In the genomic region with DNA sequence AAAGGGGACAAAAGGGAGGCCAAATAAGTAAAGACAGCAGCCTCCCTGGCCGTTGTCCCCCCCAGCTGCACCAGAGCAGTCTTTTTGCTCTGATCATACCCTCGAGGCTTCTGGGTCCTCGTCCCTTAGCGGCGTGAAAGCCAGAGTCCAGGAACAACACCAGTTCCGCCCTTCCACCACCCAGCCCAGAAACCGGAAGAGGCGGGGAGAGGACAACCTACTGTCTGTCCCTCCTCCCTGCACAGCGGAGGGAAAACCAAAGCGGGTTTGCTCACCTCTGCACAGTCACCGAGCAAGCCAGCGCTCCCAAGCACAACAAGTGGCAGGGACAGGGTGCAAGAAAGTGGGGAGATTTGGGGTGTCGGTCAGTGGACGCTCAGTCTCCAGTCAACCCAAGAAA, we compare ENCODE assay signal across 8 mouse cellular contexts. TPM values are rescaled to one million over a fixed set of nuclear protein-coding genes. Genes with fewer than 3 reads are reported as not detected.
DNase-seq lines count a peak whose midpoint lies in the region; ATAC-seq and TF ChIP-seq lines count a peak whose summit lies in the region.

No protein-coding gene starts in this region.

- H3K4me2 ChIP-seq in forebrain, embryonic 16.5 days (ENCODE audit: low read length): peak overlapping the region; percentile 50
- H3K4me2 ChIP-seq in hindbrain, embryonic 12.5 days (replicated peaks): peak overlapping the region; percentile 59
- H3K4me2 ChIP-seq in limb, embryonic 15.5 days: peak overlapping the region; percentile 74
- H3K4me2 ChIP-seq in midbrain, embryonic 15.5 days: peak overlapping the region; percentile 67
- H3K4me2 ChIP-seq in stomach, embryonic 15.5 days: peak overlapping the region; percentile 75

- H3K4me1 ChIP-seq in bone marrow macrophage, adult 2 months (ENCODE audit: control insufficient read depth, insufficient read depth, low read length): peaks cover 16% of the 10 kb centered on the region
- H3K4me1 ChIP-seq in forebrain, embryonic 16.5 days (replicated peaks; ENCODE audit: control insufficient read depth, insufficient read depth, low read length): peaks cover 17% of the 10 kb centered on the region
- peaks cover 17% of the 10 kb centered on the region for H3K4me1 ChIP-seq in hindbrain, embryonic 12.5 days
- peaks cover 27% of the 10 kb centered on the region for H3K4me1 ChIP-seq in limb, embryonic 15.5 days
- peaks cover 19% of the 10 kb centered on the region for H3K4me1 ChIP-seq in midbrain, embryonic 15.5 days
- H3K4me1 ChIP-seq in stomach, embryonic 15.5 days: peaks cover 23% of the 10 kb centered on the region

- peak overlapping the region; percentile 58 for H3K4me3 ChIP-seq in bone marrow macrophage, adult 2 months (ENCODE audit: insufficient read depth, low read length)
- H3K4me3 ChIP-seq in forebrain, embryonic 16.5 days (replicated peaks; ENCODE audit: low read length): peak overlapping the region; percentile 31
- H3K4me3 ChIP-seq in hindbrain, embryonic 12.5 days: peak overlapping the region; percentile 27
- H3K4me3 ChIP-seq in limb, embryonic 15.5 days: peak overlapping the region; percentile 42
- H3K4me3 ChIP-seq in midbrain, embryonic 15.5 days: peak overlapping the region; percentile 36
- peak overlapping the region; percentile 42 for H3K4me3 ChIP-seq in stomach, embryonic 15.5 days (replicated peaks)

- no peak for TF ChIP-seq CTCF in bone marrow macrophage, adult 2 months (IDR thresholded peaks at IDR 0.05; ENCODE audit: low read depth, low read length)

- peak; percentile 21; the same call in 1 of the 2 replicates for ATAC-seq in forebrain, embryonic 16.5 days
- ATAC-seq in hindbrain, embryonic 12.5 days (ENCODE audit: low FRiP score): no peak
- peak; percentile 66 for ATAC-seq in limb, embryonic 15.5 days (ENCODE audit: insufficient number of reproducible peaks, low FRiP score, low TSS enrichment, low read depth)
- ATAC-seq in midbrain, embryonic 15.5 days (replicated peaks): no peak
- peak; percentile 81; the same call in 1 of the 2 replicates for ATAC-seq in stomach, embryonic 15.5 days (ENCODE audit: insufficient read depth, low FRiP score, low read depth)

- H3K9me3 ChIP-seq in forebrain, embryonic 16.5 days (ENCODE audit: control insufficient read depth, low read length): no peaks in the 10 kb centered on the region
- H3K9me3 ChIP-seq in hindbrain, embryonic 12.5 days (replicated peaks): no peaks in the 10 kb centered on the region
- no peaks in the 10 kb centered on the region for H3K9me3 ChIP-seq in limb, embryonic 15.5 days
- no peaks in the 10 kb centered on the region for H3K9me3 ChIP-seq in midbrain, embryonic 15.5 days
- no peaks in the 10 kb centered on the region for H3K9me3 ChIP-seq in stomach, embryonic 15.5 days

- H3K36me3 ChIP-seq in forebrain, embryonic 16.5 days (ENCODE audit: control insufficient read depth, insufficient read depth): no peaks in the 10 kb centered on the region
- H3K36me3 ChIP-seq in hindbrain, embryonic 12.5 days: no peaks in the 10 kb centered on the region
- H3K36me3 ChIP-seq in limb, embryonic 15.5 days: no peaks in the 10 kb centered on the region
- no peaks in the 10 kb centered on the region for H3K36me3 ChIP-seq in midbrain, embryonic 15.5 days (replicated peaks)
- H3K36me3 ChIP-seq in stomach, embryonic 15.5 days: no peaks in the 10 kb centered on the region

- H3K9ac ChIP-seq in forebrain, embryonic 16.5 days (replicated peaks; ENCODE audit: low read depth, low read length): peak overlapping the region; percentile 52
- peak overlapping the region; percentile 55; the same call in 1 of the 2 replicates for H3K9ac ChIP-seq in hindbrain, embryonic 12.5 days
- peak overlapping the region; percentile 55 for H3K9ac ChIP-seq in limb, embryonic 15.5 days
- H3K9ac ChIP-seq in midbrain, embryonic 15.5 days: peak overlapping the region; percentile 52
- H3K9ac ChIP-seq in stomach, embryonic 15.5 days: peak overlapping the region; percentile 58

- DNase-seq in cerebellum, postnatal 14 days: peak; percentile 30 to 39
- no peak for DNase-seq in cerebellum, adult 9-10 months

- H3K27me3 ChIP-seq in forebrain, embryonic 16.5 days (replicated peaks; ENCODE audit: control insufficient read depth, insufficient read depth, low read length): no peaks in the 10 kb centered on the region
- H3K27me3 ChIP-seq in hindbrain, embryonic 12.5 days: no peaks in the 10 kb centered on the region
- no peaks in the 10 kb centered on the region for H3K27me3 ChIP-seq in limb, embryonic 15.5 days
- no peaks in the 10 kb centered on the region for H3K27me3 ChIP-seq in midbrain, embryonic 15.5 days (replicated peaks)
- no peaks in the 10 kb centered on the region for H3K27me3 ChIP-seq in stomach, embryonic 15.5 days (replicated peaks)

- peak overlapping the region; percentile 86 for H3K27ac ChIP-seq in bone marrow macrophage, adult 2 months (ENCODE audit: insufficient read depth, low read depth, low read length)
- H3K27ac ChIP-seq in forebrain, embryonic 16.5 days (ENCODE audit: low read length): no peak overlapping the region
- 0 out of 2 replicates have a peak overlapping the region, but pooled peaks have one; percentile 12 for H3K27ac ChIP-seq in hindbrain, embryonic 12.5 days
- peak overlapping the region; percentile 92 for H3K27ac ChIP-seq in limb, embryonic 15.5 days
- 0 out of 2 replicates have a peak overlapping the region, but pooled peaks have one; percentile 42 for H3K27ac ChIP-seq in midbrain, embryonic 15.5 days
- peak overlapping the region; percentile 98 for H3K27ac ChIP-seq in stomach, embryonic 15.5 days

- 2% methylated on average over 14 of the region's 14 CpGs for WGBS in forebrain, embryonic 16.5 days
- WGBS in hindbrain, embryonic 12.5 days: 8% methylated on average over 14 of the region's 14 CpGs
- WGBS in limb, embryonic 15.5 days: 4% methylated on average over 14 of the region's 14 CpGs
- WGBS in midbrain, embryonic 15.5 days: 3% methylated on average over 13 of the region's 14 CpGs
- WGBS in stomach, embryonic 15.5 days: 2% methylated on average over 14 of the region's 14 CpGs

- TF ChIP-seq POLR2A in bone marrow macrophage, adult 2 months (IDR thresholded peaks at IDR 0.05; ENCODE audit: borderline replicate concordance, low read depth, low read length): no peak

RNA-seq across cellular contexts. Expression of a gene that starts 3.9 kb away (rescaled TPM):
- 33.9 and 38.8 TPM in 2 replicates for polyA plus RNA-seq in bone marrow macrophage, adult 2 months (2012; ENCODE audit: insufficient read depth, insufficient read length, missing spikeins)
- polyA plus RNA-seq in forebrain, embryonic 16.5 days (2015; fragmentation: Nextera tagmentation; extraction: Ambion mirVana): 94.1 and 97.9 TPM in 2 replicates
- 101 and 103 TPM in 2 replicates for polyA plus RNA-seq in hindbrain, embryonic 12.5 days (2016; fragmentation: Nextera tagmentation; extraction: Ambion mirVana)
- polyA plus RNA-seq in limb, embryonic 15.5 days (2015; fragmentation: Nextera tagmentation; extraction: Ambion mirVana): 147 and 149 TPM in 2 replicates
- polyA plus RNA-seq in midbrain, embryonic 15.5 days (2015; fragmentation: Nextera tagmentation; extraction: Ambion mirVana): 91.5 and 95.2 TPM in 2 replicates
- polyA plus RNA-seq in stomach, embryonic 15.5 days (2015; fragmentation: Nextera tagmentation; extraction: Ambion mirVana): 153 and 155 TPM in 2 replicates

RNA-seq across cellular contexts. Expression of a gene that starts 9.0 kb away (rescaled TPM):
- polyA plus RNA-seq in bone marrow macrophage, adult 2 months (2012; ENCODE audit: insufficient read depth, insufficient read length, missing spikeins): 144 and 159 TPM in 2 replicates
- polyA plus RNA-seq in forebrain, embryonic 16.5 days (2015; fragmentation: Nextera tagmentation; extraction: Ambion mirVana): 441 and 518 TPM in 2 replicates
- 723 and 728 TPM in 2 replicates for polyA plus RNA-seq in hindbrain, embryonic 12.5 days (2016; fragmentation: Nextera tagmentation; extraction: Ambion mirVana)
- polyA plus RNA-seq in limb, embryonic 15.5 days (2015; fragmentation: Nextera tagmentation; extraction: Ambion mirVana): 267 and 339 TPM in 2 replicates
- 353 and 380 TPM in 2 replicates for polyA plus RNA-seq in midbrain, embryonic 15.5 days (2015; fragmentation: Nextera tagmentation; extraction: Ambion mirVana)
- 402 and 413 TPM in 2 replicates for polyA plus RNA-seq in stomach, embryonic 15.5 days (2015; fragmentation: Nextera tagmentation; extraction: Ambion mirVana)

RNA-seq across cellular contexts. Expression of a gene that starts 20.1 kb away (rescaled TPM):
- polyA plus RNA-seq in bone marrow macrophage, adult 2 months (2012; ENCODE audit: insufficient read depth, insufficient read length, missing spikeins): 42.4 and 43.7 TPM in 2 replicates
- 80.9 and 85.6 TPM in 2 replicates for polyA plus RNA-seq in forebrain, embryonic 16.5 days (2015; fragmentation: Nextera tagmentation; extraction: Ambion mirVana)
- 50.9 and 53.9 TPM in 2 replicates for polyA plus RNA-seq in hindbrain, embryonic 12.5 days (2016; fragmentation: Nextera tagmentation; extraction: Ambion mirVana)
- 53.2 and 59.8 TPM in 2 replicates for polyA plus RNA-seq in limb, embryonic 15.5 days (2015; fragmentation: Nextera tagmentation; extraction: Ambion mirVana)
- 83.7 and 89.3 TPM in 2 replicates for polyA plus RNA-seq in midbrain, embryonic 15.5 days (2015; fragmentation: Nextera tagmentation; extraction: Ambion mirVana)
- polyA plus RNA-seq in stomach, embryonic 15.5 days (2015; fragmentation: Nextera tagmentation; extraction: Ambion mirVana): 39.9 and 43.6 TPM in 2 replicates

RNA-seq across cellular contexts. Expression of a gene that starts 31.0 kb away (rescaled TPM):
- polyA plus RNA-seq in bone marrow macrophage, adult 2 months (2012; ENCODE audit: insufficient read depth, insufficient read length, missing spikeins): 8.4 and 8.8 TPM in 2 replicates
- 11.8 and 13.2 TPM in 2 replicates for polyA plus RNA-seq in forebrain, embryonic 16.5 days (2015; fragmentation: Nextera tagmentation; extraction: Ambion mirVana)
- polyA plus RNA-seq in hindbrain, embryonic 12.5 days (2016; fragmentation: Nextera tagmentation; extraction: Ambion mirVana): 14.0 and 16.0 TPM in 2 replicates
- polyA plus RNA-seq in limb, embryonic 15.5 days (2015; fragmentation: Nextera tagmentation; extraction: Ambion mirVana): 17.2 and 19.6 TPM in 2 replicates
- 9.7 and 12.0 TPM in 2 replicates for polyA plus RNA-seq in midbrain, embryonic 15.5 days (2015; fragmentation: Nextera tagmentation; extraction: Ambion mirVana)
- 20.6 and 21.7 TPM in 2 replicates for polyA plus RNA-seq in stomach, embryonic 15.5 days (2015; fragmentation: Nextera tagmentation; extraction: Ambion mirVana)

RNA-seq across cellular contexts. Expression of a gene that starts 35.0 kb away (rescaled TPM):
- 8.7 and 9.8 TPM in 2 replicates for polyA plus RNA-seq in bone marrow macrophage, adult 2 months (2012; ENCODE audit: insufficient read depth, insufficient read length, missing spikeins)
- 10.2 and 12.9 TPM in 2 replicates for polyA plus RNA-seq in forebrain, embryonic 16.5 days (2015; fragmentation: Nextera tagmentation; extraction: Ambion mirVana)
- 12.4 and 14.9 TPM in 2 replicates for polyA plus RNA-seq in hindbrain, embryonic 12.5 days (2016; fragmentation: Nextera tagmentation; extraction: Ambion mirVana)
- polyA plus RNA-seq in limb, embryonic 15.5 days (2015; fragmentation: Nextera tagmentation; extraction: Ambion mirVana): 35.7 and 44.4 TPM in 2 replicates
- polyA plus RNA-seq in midbrain, embryonic 15.5 days (2015; fragmentation: Nextera tagmentation; extraction: Ambion mirVana): 20.5 and 21.1 TPM in 2 replicates
- 19.8 and 21.5 TPM in 2 replicates for polyA plus RNA-seq in stomach, embryonic 15.5 days (2015; fragmentation: Nextera tagmentation; extraction: Ambion mirVana)

Comparison
In these comparisons a context has a peak if more than half of its experiments do, and no peak if none do; other contexts are left out.
1. ATAC-seq: peak in forebrain, embryonic 16.5 days (single experiment), limb, embryonic 15.5 days (single experiment) and stomach, embryonic 15.5 days (single experiment); none in hindbrain, embryonic 12.5 days (single experiment) and midbrain, embryonic 15.5 days (single experiment).
2. Peak in every context shown above with its lines, with median percentiles within 50 percentile points of each other: H3K4me3 ChIP-seq, H3K4me2 ChIP-seq and H3K9ac ChIP-seq.